Mouse (Mus musculus): ENCODE data around the gene Trim38. TPM values are rescaled to one million over a fixed set of nuclear protein-coding genes. Genes with fewer than 3 reads are reported as not detected.

Gene Trim38
- total RNA-seq, 2 experiments from 2014 or later: not detected

- intact Hi-C loops (cut with DNase I): loop anchor here (10.0 kb wide), 1 partner anchor 184 kb away; no protein-coding TSS in a partner anchor
- DNase-seq: no peak
Measured at GRCm38 (mm10) chr13:23820179-23820940, 50.6 kb downstream of the Trim38 start.

DNA sequence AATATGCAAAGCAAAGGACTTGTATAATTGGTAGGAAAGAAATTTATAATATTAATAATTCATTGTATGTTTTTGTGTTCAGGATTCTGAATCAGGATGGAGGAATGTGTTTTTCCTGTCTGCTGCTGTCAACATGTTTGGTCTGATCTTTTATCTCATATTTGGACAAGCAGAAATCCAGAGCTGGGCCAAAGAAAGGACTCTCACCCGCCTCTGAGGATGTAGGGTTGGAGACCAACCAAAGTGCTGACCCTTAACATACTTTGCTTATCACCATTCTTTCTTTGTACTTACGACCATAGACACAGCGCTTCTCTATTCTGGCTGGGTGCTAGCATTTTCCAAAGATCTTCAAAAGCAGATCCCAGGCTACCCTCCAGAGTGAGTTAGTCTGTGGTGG lies 52.5 kb downstream of the Trim38 start:
- intact Hi-C loops (cut with DNase I): loop anchor here (10.0 kb wide), 1 partner anchor 183 kb away; no protein-coding TSS in a partner anchor
- no peak for DNase-seq

DNA sequence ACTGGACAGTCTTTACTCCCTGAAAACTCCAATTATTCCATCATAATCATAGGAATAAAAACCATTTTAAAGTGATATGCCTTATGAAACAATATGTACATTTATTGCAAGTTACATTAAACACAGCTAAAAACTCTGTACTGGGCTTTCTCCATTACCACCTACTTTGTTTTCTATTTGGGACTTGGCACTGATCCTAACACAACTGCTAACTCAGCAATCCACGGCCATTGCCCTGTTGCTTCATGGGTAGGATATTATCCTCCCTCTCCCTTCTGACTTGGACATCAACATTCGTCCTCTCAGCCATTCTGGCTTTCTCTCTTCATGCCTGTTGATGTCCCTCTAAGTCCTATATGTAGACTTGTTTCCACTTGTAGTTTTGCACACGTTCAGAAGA lies 56.9 kb downstream of the Trim38 start:
- no peak for DNase-seq
- intact Hi-C loops (cut with DNase I): loop anchor here (10.0 kb wide), 1 partner anchor 178 kb away; no protein-coding TSS in a partner anchor

- DNase-seq: peak; percentile 36
- intact Hi-C loops (cut with DNase I): no loop called here
Measured at GRCm38 (mm10) chr13:23833053-23833452, 63.3 kb downstream of the Trim38 start.

GRCm38 (mm10) chr13:23834836-23835235 lies 65.1 kb downstream of the Trim38 start:
- intact Hi-C loops (cut with DNase I): no loop called here
- DNase-seq: no peak

GRCm38 (mm10) chr13:23836630-23837029 lies 66.9 kb downstream of the Trim38 start:
- intact Hi-C loops (cut with DNase I): no loop called here
- DNase-seq: no peak

DNA sequence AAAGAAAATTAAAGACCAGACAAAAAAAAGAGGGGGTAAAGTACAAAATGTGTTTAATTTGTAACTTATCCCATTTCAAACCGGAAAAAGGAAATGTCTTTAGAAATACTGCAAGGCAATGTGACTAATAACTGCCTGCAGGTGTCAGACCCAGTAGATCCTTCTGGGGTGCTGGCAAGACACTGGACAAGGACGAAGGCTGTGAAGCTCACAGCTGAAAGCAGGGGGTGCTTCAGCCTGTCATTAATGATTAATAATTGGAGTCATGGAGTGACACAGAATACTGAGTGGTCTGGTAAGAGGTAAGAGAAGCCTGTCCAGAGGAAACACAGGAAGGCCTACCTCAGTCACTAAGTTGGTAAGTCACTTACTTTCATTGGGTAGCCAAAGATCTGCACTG lies 69.6 kb downstream of the Trim38 start, which contains the start of gene Slc17a3:
TSS of gene Slc17a3 (plus strand) at position 127 of the 400 bp plus-strand sequence.
- intact Hi-C loops (cut with DNase I): no loop called here
- DNase-seq: no peak

Small RNA genes lying within 50 kb of the gene (microRNA-seq; reads per million reads assigned to microRNA genes)
- gene Gm44314 (not detected), gene Gm44484 (not detected)

Other genes with a start within 250 kb of the Trim38 start
- gene Hist1h4h, start 238.9 kb upstream of the Trim38 start, total RNA-seq (2021): 100 to 1,000 TPM; 441 to 470 TPM
- gene Hist1h2af, start 236.0 kb upstream of the Trim38 start, total RNA-seq (2021): 10 to 100 TPM; 74.6 to 86.0 TPM
- 10 to 100 TPM; 22.0 to 28.6 TPM for gene Hist1h3g, start 234.5 kb upstream of the Trim38 start, total RNA-seq (2021)
- 1 to 10 TPM; 4.5 to 6.1 TPM for gene Hist1h2bh, start 226.5 kb upstream of the Trim38 start, total RNA-seq (2021)
- gene Hist1h3f, start 225.9 kb upstream of the Trim38 start, total RNA-seq (2021): 10 to 100 TPM; 42.2 to 44.0 TPM
- gene Hist1h4f, start 218.3 kb upstream of the Trim38 start, total RNA-seq (2021): 100 to 1,000 TPM; 224 to 235 TPM
- 10 to 100 TPM; 12.0 to 12.4 TPM for gene Hist1h1d, start 216.7 kb upstream of the Trim38 start, total RNA-seq (2021)
- gene Hist1h3e, start 207.5 kb upstream of the Trim38 start, total RNA-seq (2021): 100 to 1,000 TPM; 130 to 134 TPM
- gene Hist1h2ae, start 198.7 kb upstream of the Trim38 start, total RNA-seq (2021): 10 to 100 TPM; 24.5 to 31.0 TPM
- 100 to 1,000 TPM; 203 to 225 TPM for gene Hist1h2bg, start 198.5 kb upstream of the Trim38 start, total RNA-seq (2021)
- gene Hist1h2bf, start 195.7 kb upstream of the Trim38 start, total RNA-seq (2021): 100 to 1,000 TPM in 1 of 2 experiments, 10 to 100 TPM in 1; 87.5 to 105 TPM
- gene Hist1h2ad, start 195.5 kb upstream of the Trim38 start, total RNA-seq (2021): 10 to 100 TPM; 18.6 to 25.5 TPM
- 10 to 100 TPM; 18.8 to 24.3 TPM for gene Hist1h3d, start 194.2 kb upstream of the Trim38 start, total RNA-seq (2021)
- 100 to 1,000 TPM; 177 to 192 TPM for gene Hist1h4d, start 188.3 kb upstream of the Trim38 start, total RNA-seq (2021)
- gene Hist1h2be, start 148.8 kb upstream of the Trim38 start, total RNA-seq (2021): 10 to 100 TPM; 13.0 to 16.9 TPM
- 100 to 1,000 TPM; 112 to 117 TPM for gene Hist1h1e, start 147.4 kb upstream of the Trim38 start, total RNA-seq (2021)
- 1 to 10 TPM; 4.8 to 5.4 TPM for gene Hist1h2ac, start 86.0 kb upstream of the Trim38 start, total RNA-seq (2021)
- gene Hist1h2bc, start 85.7 kb upstream of the Trim38 start, total RNA-seq (2021): 10 to 100 TPM; 16.7 to 17.0 TPM
- gene Hist1h1t, start 74.1 kb upstream of the Trim38 start, total RNA-seq (2021): not detected
- 100 to 1,000 TPM; 109 to 126 TPM for gene Hist1h4c, start 71.5 kb upstream of the Trim38 start, total RNA-seq (2021)
- 1 to 10 TPM; 1.7 to 2.3 TPM for gene Hfe, start 59.1 kb upstream of the Trim38 start, total RNA-seq (2021)
- 100 to 1,000 TPM; 154 to 166 TPM for gene Hist1h1c, start 31.1 kb upstream of the Trim38 start, total RNA-seq (2021)
- gene Hist1h3c, start 24.3 kb upstream of the Trim38 start, total RNA-seq (2021): 10 to 100 TPM; 39.8 to 41.0 TPM
- gene Hist1h2bb, start 23.2 kb upstream of the Trim38 start, total RNA-seq (2021): 10 to 100 TPM; 62.4 to 81.1 TPM
- 100 to 1,000 TPM; 116 to 120 TPM for gene Hist1h2ab, start 18.8 kb upstream of the Trim38 start, total RNA-seq (2021)
- gene Hist1h3b, start 17.6 kb upstream of the Trim38 start, total RNA-seq (2021): 100 to 1,000 TPM in 1 of 2 experiments, 10 to 100 TPM in 1; 95.4 to 102 TPM
- gene Hist1h4b, start 12.9 kb upstream of the Trim38 start, total RNA-seq (2021): 100 to 1,000 TPM; 139 to 151 TPM
- gene Hist1h4a, start 8.7 kb upstream of the Trim38 start, total RNA-seq (2021): 100 to 1,000 TPM; 134 to 137 TPM
- gene Hist1h3a, start 7.5 kb upstream of the Trim38 start, total RNA-seq (2021): 100 to 1,000 TPM; 114 to 125 TPM
- 10 to 100 TPM; 62.9 to 79.4 TPM for gene Hist1h1a, start 6.2 kb upstream of the Trim38 start, total RNA-seq (2021)
- not detected for gene Slc17a2, start 37.1 kb downstream of the Trim38 start, total RNA-seq (2021)
- under 1 TPM in 1 of 2 experiments, not detected in 1; 0.10 TPM for gene Slc17a3, start 69.5 kb downstream of the Trim38 start, total RNA-seq (2021)
- not detected for gene Slc17a1, start 97.8 kb downstream of the Trim38 start, total RNA-seq (2021)
- not detected for gene Slc17a4, start 145.1 kb downstream of the Trim38 start, total RNA-seq (2021)
- gene Hist1h2ba, start 164.2 kb downstream of the Trim38 start, total RNA-seq (2021): not detected
- gene Hist1h2aa, start 164.5 kb downstream of the Trim38 start, total RNA-seq (2021): not detected
- under 1 TPM; 0.26 to 0.58 TPM for gene Scgn, start 221.3 kb downstream of the Trim38 start, total RNA-seq (2021)

All from left cerebral cortex, postnatal 4 days (tissue).